Mouse (Mus musculus): ENCODE data around the gene Rora. TPM values are rescaled to one million over a fixed set of nuclear protein-coding genes. Genes with fewer than 3 reads are reported as not detected.

Gene Rora
- polyA plus RNA-seq, 1 experiment from 2014 or later: 23.2 TPM

- ATAC-seq (ENCODE audit: low read depth): no peak
- H3K27ac ChIP-seq (ENCODE audit: low read depth, low read length): no peak overlapping the region
- H3K4me2 ChIP-seq (ENCODE audit: low read depth, low read length): no peak overlapping the region
- no peaks in the 10 kb centered on the region for H3K9me3 ChIP-seq (ENCODE audit: control insufficient read depth, low read length)
- no peaks in the 10 kb centered on the region for H3K36me3 ChIP-seq (ENCODE audit: control insufficient read depth, insufficient read depth, low read length)
- peaks cover 4% of the 10 kb centered on the region; the same call in 1 of the 2 replicates for H3K4me1 ChIP-seq (ENCODE audit: control insufficient read depth, insufficient read depth, low read length)
- no peaks in the 10 kb centered on the region for H3K27me3 ChIP-seq (ENCODE audit: control insufficient read depth, insufficient read depth, low read length)
- no peak overlapping the region for H3K4me3 ChIP-seq (ENCODE audit: low read depth, low read length)
- WGBS: 82% methylated on average over 6 of the region's 6 CpGs
- no peak overlapping the region for H3K9ac ChIP-seq (replicated peaks; ENCODE audit: low read depth, low read length)
Observed at GRCm38 (mm10) chr9:68987290-68988042, 333.9 kb downstream of the Rora start.

- Histone ChIP-seq H3K27me3 (ENCODE audit: control insufficient read depth, insufficient read depth, low read length) (no peaks in the 10 kb centered on the region), H3K4me1 (ENCODE audit: control insufficient read depth, insufficient read depth, low read length) (peaks cover 4% of the 10 kb centered on the region; the same call in 1 of the 2 replicates), H3K4me2 (ENCODE audit: low read depth, low read length) (no peak overlapping the region), H3K9me3 (ENCODE audit: control insufficient read depth, low read length) (no peaks in the 10 kb centered on the region), H3K27ac (ENCODE audit: low read depth, low read length) (no peak overlapping the region), H3K9ac (replicated peaks; ENCODE audit: low read depth, low read length) (no peak overlapping the region), H3K4me3 (ENCODE audit: low read depth, low read length) (no peak overlapping the region), H3K36me3 (ENCODE audit: control insufficient read depth, insufficient read depth, low read length) (no peaks in the 10 kb centered on the region)
- ATAC-seq (ENCODE audit: low read depth): no peak
- WGBS: 80% methylated on average over 13 of the region's 13 CpGs
Observed at GRCm38 (mm10) chr9:68988162-68988911, 334.8 kb downstream of the Rora start.

- H3K4me1 ChIP-seq (ENCODE audit: control insufficient read depth, insufficient read depth, low read length): peaks cover 4% of the 10 kb centered on the region; the same call in 1 of the 2 replicates
- H3K4me3 ChIP-seq (ENCODE audit: low read depth, low read length): no peak overlapping the region
- no peak for ATAC-seq (ENCODE audit: low read depth)
- H3K36me3 ChIP-seq (ENCODE audit: control insufficient read depth, insufficient read depth, low read length): no peaks in the 10 kb centered on the region
- no peak overlapping the region for H3K4me2 ChIP-seq (ENCODE audit: low read depth, low read length)
- H3K27ac ChIP-seq (ENCODE audit: low read depth, low read length): no peak overlapping the region
- no peaks in the 10 kb centered on the region for H3K9me3 ChIP-seq (ENCODE audit: control insufficient read depth, low read length)
- no peak overlapping the region for H3K9ac ChIP-seq (replicated peaks; ENCODE audit: low read depth, low read length)
- no peaks in the 10 kb centered on the region for H3K27me3 ChIP-seq (ENCODE audit: control insufficient read depth, insufficient read depth, low read length)
- WGBS: 60% methylated on average over 7 of the region's 7 CpGs
Observed at GRCm38 (mm10) chr9:68989885-68990449, 336.4 kb downstream of the Rora start.

- H3K9ac ChIP-seq (replicated peaks; ENCODE audit: low read depth, low read length): no peak overlapping the region
- WGBS: 82% methylated on average over 2 of the region's 2 CpGs
- no peak for ATAC-seq (ENCODE audit: low read depth)
- no peak overlapping the region for H3K4me3 ChIP-seq (ENCODE audit: low read depth, low read length)
- H3K4me2 ChIP-seq (ENCODE audit: low read depth, low read length): no peak overlapping the region
- H3K27ac ChIP-seq (ENCODE audit: low read depth, low read length): no peak overlapping the region
- H3K27me3 ChIP-seq (ENCODE audit: control insufficient read depth, insufficient read depth, low read length): no peaks in the 10 kb centered on the region
- no peaks in the 10 kb centered on the region for H3K4me1 ChIP-seq (ENCODE audit: control insufficient read depth, insufficient read depth, low read length)
- H3K9me3 ChIP-seq (ENCODE audit: control insufficient read depth, low read length): no peaks in the 10 kb centered on the region
- no peaks in the 10 kb centered on the region for H3K36me3 ChIP-seq (ENCODE audit: control insufficient read depth, insufficient read depth, low read length)
Observed at GRCm38 (mm10) chr9:68993881-68994280, 340.3 kb downstream of the Rora start.

- Histone ChIP-seq H3K36me3 (ENCODE audit: control insufficient read depth, insufficient read depth, low read length) (no peaks in the 10 kb centered on the region), H3K9ac (replicated peaks; ENCODE audit: low read depth, low read length) (no peak overlapping the region), H3K4me3 (ENCODE audit: low read depth, low read length) (no peak overlapping the region), H3K4me1 (ENCODE audit: control insufficient read depth, insufficient read depth, low read length) (no peaks in the 10 kb centered on the region), H3K27ac (ENCODE audit: low read depth, low read length) (no peak overlapping the region), H3K9me3 (ENCODE audit: control insufficient read depth, low read length) (no peaks in the 10 kb centered on the region), H3K4me2 (ENCODE audit: low read depth, low read length) (no peak overlapping the region), H3K27me3 (ENCODE audit: control insufficient read depth, insufficient read depth, low read length) (no peaks in the 10 kb centered on the region)
- 88% methylated on average over 9 of the region's 9 CpGs for WGBS
- ATAC-seq (ENCODE audit: low read depth): no peak
Observed at GRCm38 (mm10) chr9:68998961-68999360, 345.4 kb downstream of the Rora start.

- no peak overlapping the region for H3K4me2 ChIP-seq (ENCODE audit: low read depth, low read length)
- ATAC-seq (ENCODE audit: low read depth): no peak
- WGBS: 76% methylated on average over 9 of the region's 9 CpGs
Observed at GRCm38 (mm10) chr9:69004514-69004913, 350.9 kb downstream of the Rora start.

GRCm38 (mm10) chr9:69006666-69007065 is 353.1 kb downstream of the Rora start:
- Histone ChIP-seq H3K9me3 (ENCODE audit: control insufficient read depth, low read length) (no peaks in the 10 kb centered on the region), H3K4me2 (ENCODE audit: low read depth, low read length) (no peak overlapping the region), H3K9ac (replicated peaks; ENCODE audit: low read depth, low read length) (no peak overlapping the region), H3K27ac (ENCODE audit: low read depth, low read length) (no peak overlapping the region), H3K4me1 (ENCODE audit: control insufficient read depth, insufficient read depth, low read length) (no peaks in the 10 kb centered on the region), H3K4me3 (ENCODE audit: low read depth, low read length) (no peak overlapping the region), H3K27me3 (ENCODE audit: control insufficient read depth, insufficient read depth, low read length) (no peaks in the 10 kb centered on the region), H3K36me3 (ENCODE audit: control insufficient read depth, insufficient read depth, low read length) (no peaks in the 10 kb centered on the region)
- WGBS: 76% methylated on average over 3 of the region's 3 CpGs
- no peak for ATAC-seq (ENCODE audit: low read depth)

More at GRCm38 (mm10) chr9:69004514-69004913, 350.9 kb downstream of the Rora start:
- no peak overlapping the region for H3K9ac ChIP-seq (replicated peaks; ENCODE audit: low read depth, low read length)
- no peak overlapping the region for H3K27ac ChIP-seq (ENCODE audit: low read depth, low read length)
- H3K9me3 ChIP-seq (ENCODE audit: control insufficient read depth, low read length): no peaks in the 10 kb centered on the region
- H3K4me1 ChIP-seq (ENCODE audit: control insufficient read depth, insufficient read depth, low read length): no peaks in the 10 kb centered on the region
- no peaks in the 10 kb centered on the region for H3K36me3 ChIP-seq (ENCODE audit: control insufficient read depth, insufficient read depth, low read length)
- no peak overlapping the region for H3K4me3 ChIP-seq (ENCODE audit: low read depth, low read length)
- no peaks in the 10 kb centered on the region for H3K27me3 ChIP-seq (ENCODE audit: control insufficient read depth, insufficient read depth, low read length)

GRCm38 (mm10) chr9:69008706-69009105 is 355.1 kb downstream of the Rora start:
- H3K4me3 ChIP-seq (ENCODE audit: low read depth, low read length): no peak overlapping the region
- H3K9ac ChIP-seq (replicated peaks; ENCODE audit: low read depth, low read length): no peak overlapping the region
- H3K36me3 ChIP-seq (ENCODE audit: control insufficient read depth, insufficient read depth, low read length): no peaks in the 10 kb centered on the region
- H3K27ac ChIP-seq (ENCODE audit: low read depth, low read length): no peak overlapping the region
- H3K9me3 ChIP-seq (ENCODE audit: control insufficient read depth, low read length): no peaks in the 10 kb centered on the region
- no peaks in the 10 kb centered on the region for H3K4me1 ChIP-seq (ENCODE audit: control insufficient read depth, insufficient read depth, low read length)
- WGBS: 78% methylated on average over 2 of the region's 2 CpGs
- no peak for ATAC-seq (ENCODE audit: low read depth)
- no peaks in the 10 kb centered on the region for H3K27me3 ChIP-seq (ENCODE audit: control insufficient read depth, insufficient read depth, low read length)
- no peak overlapping the region for H3K4me2 ChIP-seq (ENCODE audit: low read depth, low read length)

- no peak overlapping the region for H3K9ac ChIP-seq (replicated peaks; ENCODE audit: low read depth, low read length)
- H3K27me3 ChIP-seq (ENCODE audit: control insufficient read depth, insufficient read depth, low read length): no peaks in the 10 kb centered on the region
- no peak overlapping the region for H3K4me3 ChIP-seq (ENCODE audit: low read depth, low read length)
- H3K4me1 ChIP-seq (ENCODE audit: control insufficient read depth, insufficient read depth, low read length): no peaks in the 10 kb centered on the region
- no peak overlapping the region for H3K4me2 ChIP-seq (ENCODE audit: low read depth, low read length)
- no peak for ATAC-seq (ENCODE audit: low read depth)
- 77% methylated on average over 5 of the region's 5 CpGs for WGBS
- H3K9me3 ChIP-seq (ENCODE audit: control insufficient read depth, low read length): no peaks in the 10 kb centered on the region
- no peak overlapping the region for H3K27ac ChIP-seq (ENCODE audit: low read depth, low read length)
- no peaks in the 10 kb centered on the region for H3K36me3 ChIP-seq (ENCODE audit: control insufficient read depth, insufficient read depth, low read length)
Observed at GRCm38 (mm10) chr9:69010886-69011285, 357.3 kb downstream of the Rora start.

All from neural tube, embryonic 14.5 days (tissue).